Mouse (Mus musculus) regulatory T cell (primary cell): Measurements from ENCODE around the gene Dnaja1.

ENCODE experiments used
- in situ Hi-C: fragments of 300-600 bp; cut with MboI, MseI; formaldehyde crosslinking; loops from one replicate; pipeline ENCODE4 v1.15.1; 2025; ENCODE audit warnings: high pct_unique_total_duplicates

Dnaja1 gene

GRCm38 (mm10) chr4:40731262-40731661 lies 9.3 kb downstream of the Dnaja1 start:
- in situ Hi-C loops: loop anchor here (10.0 kb wide), 1 partner anchor 474 kb away; no protein-coding TSS in a partner anchor

GRCm38 (mm10) chr4:40735351-40735750 lies 13.4 kb downstream of the Dnaja1 start:
- in situ Hi-C loops: loop anchor here (10.0 kb wide), 1 partner anchor 469 kb away; no protein-coding TSS in a partner anchor

GRCm38 (mm10) chr4:40757157-40757779 lies 35.3 kb downstream of the Dnaja1 start:
- in situ Hi-C loops: no loop called here

GRCm38 (mm10) chr4:40757780-40758420 lies 36.0 kb downstream of the Dnaja1 start, which contains the start of gene Smu1:
Gene Smu1, minus strand, starts transcription at chr4:40757923.
- in situ Hi-C loops: no loop called here

GRCm38 (mm10) chr4:40759876-40760275 lies 37.9 kb downstream of the Dnaja1 start:
- in situ Hi-C loops: no loop called here

- in situ Hi-C loops: loop anchor here (5.0 kb wide), 2 partner anchors 73 to 133 kb away; no protein-coding TSS in a partner anchor
These were observed 52.6 kb downstream of the Dnaja1 start for GRCm38 (mm10) chr4:40774279-40775259.

GRCm38 (mm10) chr4:40776416-40776815 lies 54.5 kb downstream of the Dnaja1 start:
- in situ Hi-C loops: no loop called here

GRCm38 (mm10) chr4:40777116-40777515 lies 55.2 kb downstream of the Dnaja1 start:
- in situ Hi-C loops: no loop called here

- in situ Hi-C loops: no loop called here
These were observed 56.7 kb downstream of the Dnaja1 start for GRCm38 (mm10) chr4:40778656-40779055.

GRCm38 (mm10) chr4:40781143-40781542 lies 59.2 kb downstream of the Dnaja1 start:
- in situ Hi-C loops: loop anchor here (5.0 kb wide), 1 partner anchor 36 kb away; no protein-coding TSS in a partner anchor

- in situ Hi-C loops: loop anchor here (5.0 kb wide), 1 partner anchor 35 kb away; no protein-coding TSS in a partner anchor
These were observed 60.0 kb downstream of the Dnaja1 start for GRCm38 (mm10) chr4:40781797-40782495.

- in situ Hi-C loops: loop anchor here (5.0 kb wide), 1 partner anchor 34 kb away; no protein-coding TSS in a partner anchor
These were observed 61.1 kb downstream of the Dnaja1 start for GRCm38 (mm10) chr4:40783049-40783448.

GRCm38 (mm10) chr4:40784556-40785169 lies 62.7 kb downstream of the Dnaja1 start:
- in situ Hi-C loops: loop anchor here (5.0 kb wide), 1 partner anchor 33 kb away; no protein-coding TSS in a partner anchor

- in situ Hi-C loops: no loop called here
These were observed 63.7 kb downstream of the Dnaja1 start for GRCm38 (mm10) chr4:40785620-40786166.

- in situ Hi-C loops: no loop called here
These were observed 64.6 kb downstream of the Dnaja1 start for GRCm38 (mm10) chr4:40786578-40786977.
